Mouse (Mus musculus) stomach, postnatal 0 days (tissue): ENCODE results near the gene Pla2g4b.

Experiments used
- CTCF ChIP-seq: IDR thresholded peaks from 2 replicates; pipeline ENCODE4 v1.5.1; 2016; ENCODE audit warnings: antibody characterized with exemption, low read depth, mild to moderate bottlenecking, moderate library complexity
- EP300 ChIP-seq: optimal IDR thresholded peaks from 2 replicates; pipeline ENCODE3; 2016; ENCODE audit warnings: antibody characterized with exemption

- TF ChIP-seq CTCF (no peak), EP300 (no peak)
Measured at GRCm38 (mm10) chr2:119995391-119996281, 37.6 kb upstream of the Pla2g4b start.
